Mouse (Mus musculus): ENCODE results near the gene Catsper1. TPM values are rescaled to one million over a fixed set of nuclear protein-coding genes. Genes with fewer than 3 reads are reported as not detected.

The Catsper1 gene
- polyA plus RNA-seq, 1 experiment, result 0.08 TPM

- no peak for DNase-seq (ENCODE audit: low read depth)
Observed at GRCm38 (mm10) chr19:5353609-5354008, 18.1 kb downstream of the Catsper1 start.

- no peak for DNase-seq (ENCODE audit: low read depth)
Observed at GRCm38 (mm10) chr19:5356080-5356479, 20.5 kb downstream of the Catsper1 start.

- DNase-seq (ENCODE audit: low read depth), result no peak
Observed at GRCm38 (mm10) chr19:5362186-5362585, 26.6 kb downstream of the Catsper1 start.

- no peak for DNase-seq (ENCODE audit: low read depth)
Observed at GRCm38 (mm10) chr19:5364124-5364523, 28.6 kb downstream of the Catsper1 start.

DNA sequence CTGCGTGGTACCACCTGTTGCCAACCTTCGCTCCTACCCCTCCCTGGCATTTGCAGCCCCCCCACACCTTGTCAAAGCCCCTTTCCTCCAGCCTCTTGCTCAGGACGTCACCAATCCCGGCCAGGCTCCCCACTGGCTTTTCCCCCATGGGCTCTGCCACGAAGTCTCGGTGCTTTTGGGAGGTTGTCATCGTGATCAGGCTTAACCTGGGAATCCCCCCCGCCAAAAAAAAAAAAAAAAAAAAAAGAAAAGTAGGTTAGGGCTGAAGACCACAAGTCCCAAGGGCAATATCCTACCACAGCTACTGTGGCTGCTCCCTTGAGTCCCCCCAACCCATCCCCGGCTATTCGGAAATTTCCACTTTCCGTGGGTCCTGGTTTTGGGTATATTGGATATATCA, 30.2 kb downstream of the Catsper1 start:
- no peak for DNase-seq (ENCODE audit: low read depth)

DNA sequence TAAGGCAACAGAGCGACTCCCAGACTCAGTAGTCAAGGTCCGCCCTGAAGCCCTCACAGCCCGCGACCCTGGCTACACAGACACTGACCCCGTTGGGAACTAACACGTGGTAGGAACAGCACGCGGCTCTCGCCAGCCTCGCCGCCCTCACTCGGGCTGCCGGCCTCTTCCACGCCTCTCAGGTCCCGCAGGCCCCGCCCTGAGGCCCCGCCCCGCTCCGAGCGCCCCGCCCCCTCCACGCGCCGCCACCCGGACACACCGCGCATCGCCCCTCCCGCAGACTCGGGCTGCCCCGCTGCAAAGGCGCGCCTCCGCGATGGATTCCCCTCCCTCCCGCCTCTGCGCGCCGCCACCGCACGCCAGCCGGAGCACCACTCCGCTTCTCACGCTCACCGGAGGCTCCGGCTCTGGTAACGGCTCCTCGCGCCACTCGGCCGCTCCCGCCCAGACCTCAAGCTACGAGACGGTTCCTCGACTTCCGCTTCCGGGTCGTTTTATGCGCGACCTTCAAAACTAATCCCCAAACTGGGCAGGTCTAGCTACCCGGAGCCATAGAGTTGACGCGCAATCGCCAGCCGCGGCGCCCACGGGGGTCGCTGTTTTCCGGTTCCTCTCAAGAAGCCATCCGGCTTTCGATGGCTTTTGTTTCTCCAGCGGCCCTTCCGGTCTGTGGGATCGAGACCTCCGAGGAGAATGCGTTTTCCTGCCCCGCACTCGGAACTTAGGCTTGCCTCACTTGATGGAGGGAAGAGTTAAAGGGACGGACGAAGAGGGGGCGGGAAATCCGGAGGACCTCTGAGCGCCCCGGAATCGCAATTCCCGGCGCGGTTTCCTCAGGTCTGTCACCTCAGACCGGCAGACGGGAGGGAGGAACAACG, 30.9 kb downstream of the Catsper1 start, which contains the start of gene Eif1ad:
Eif1ad (plus strand) TSS at position 567 of the 878 bp plus-strand sequence.
- DNase-seq (ENCODE audit: low read depth), result no peak

GRCm38 (mm10) chr19:5367053-5367359, 31.5 kb downstream of the Catsper1 start, which contains the start of gene Banf1:
Banf1 (minus strand) TSS chr19:5367168.
- no peak for DNase-seq (ENCODE audit: low read depth)

DNA sequence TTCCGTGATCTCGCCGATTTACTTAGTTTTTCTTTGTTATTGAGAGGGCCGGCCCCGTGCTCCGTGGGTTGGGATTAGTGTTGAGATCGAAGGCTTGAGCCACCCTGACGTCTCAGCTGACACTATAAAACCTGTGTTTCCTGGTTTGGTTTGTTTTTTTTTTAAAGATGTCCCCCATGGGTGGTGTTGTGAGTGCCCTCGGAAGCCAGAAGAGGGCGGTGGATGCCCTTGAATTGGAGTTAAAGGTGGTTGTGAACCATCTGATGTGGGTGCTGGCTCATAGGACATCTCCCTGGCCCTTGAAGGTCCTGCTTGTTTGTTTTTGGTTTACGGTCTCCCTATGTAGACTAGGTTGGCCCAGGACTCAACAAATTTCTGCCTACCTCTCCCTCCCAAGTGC, 31.9 kb downstream of the Catsper1 start:
- DNase-seq (ENCODE audit: low read depth), result no peak

GRCm38 (mm10) chr19:5370932-5371331, 35.4 kb downstream of the Catsper1 start:
- no peak for DNase-seq (ENCODE audit: low read depth)

DNA sequence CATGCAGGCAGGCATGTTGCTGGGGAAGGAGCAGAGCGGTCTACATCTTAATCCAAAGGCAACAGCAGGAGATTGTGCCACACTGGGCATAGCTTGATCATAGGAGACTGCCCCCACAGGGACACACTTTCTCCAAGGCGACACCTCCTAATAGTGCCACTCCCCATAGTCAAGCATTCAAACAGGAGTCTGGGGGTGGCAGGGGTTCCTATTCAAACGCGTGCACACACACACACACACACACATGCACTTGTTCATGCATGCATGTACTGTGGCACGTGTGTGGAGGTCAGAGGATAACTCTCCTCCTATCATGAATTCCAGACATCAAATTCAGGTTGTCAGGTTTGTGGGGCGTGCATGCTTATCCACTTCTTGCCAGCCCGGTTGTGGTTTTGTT, 37.2 kb downstream of the Catsper1 start:
- DNase-seq (ENCODE audit: low read depth), result no peak

GRCm38 (mm10) chr19:5374177-5374576, 38.6 kb downstream of the Catsper1 start:
- no peak for DNase-seq (ENCODE audit: low read depth)

DNA sequence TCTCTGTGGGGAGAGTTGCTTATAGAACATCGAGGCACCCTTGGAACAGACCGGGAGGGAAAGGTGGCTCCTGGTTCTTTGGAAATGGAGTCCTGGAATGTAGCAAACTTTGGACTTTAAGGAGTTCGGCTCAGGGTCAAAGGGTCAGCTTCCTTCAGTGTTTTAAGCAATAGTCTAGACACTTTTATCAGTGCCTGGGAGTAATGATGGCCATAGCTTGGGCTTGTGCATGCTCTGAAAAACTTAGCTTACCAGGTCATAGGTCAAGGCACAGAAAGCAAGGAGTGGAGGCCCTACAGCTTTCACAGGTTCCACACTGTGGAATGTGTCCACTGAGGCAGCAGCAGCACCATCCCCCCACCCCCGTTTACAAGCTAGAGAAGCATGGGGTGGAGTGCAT, 39.2 kb downstream of the Catsper1 start:
- DNase-seq (ENCODE audit: low read depth), result no peak

- DNase-seq (ENCODE audit: low read depth), result no peak
Observed at GRCm38 (mm10) chr19:5377446-5377845, 41.9 kb downstream of the Catsper1 start.

- DNase-seq (ENCODE audit: low read depth), result no peak
Observed at GRCm38 (mm10) chr19:5383326-5383725, 47.8 kb downstream of the Catsper1 start.

- no peak for DNase-seq (ENCODE audit: low read depth)
Observed at GRCm38 (mm10) chr19:5384715-5385114, 49.2 kb downstream of the Catsper1 start.

GRCm38 (mm10) chr19:5388011-5388441, 52.5 kb downstream of the Catsper1 start:
- no peak for DNase-seq (ENCODE audit: low read depth)

DNA sequence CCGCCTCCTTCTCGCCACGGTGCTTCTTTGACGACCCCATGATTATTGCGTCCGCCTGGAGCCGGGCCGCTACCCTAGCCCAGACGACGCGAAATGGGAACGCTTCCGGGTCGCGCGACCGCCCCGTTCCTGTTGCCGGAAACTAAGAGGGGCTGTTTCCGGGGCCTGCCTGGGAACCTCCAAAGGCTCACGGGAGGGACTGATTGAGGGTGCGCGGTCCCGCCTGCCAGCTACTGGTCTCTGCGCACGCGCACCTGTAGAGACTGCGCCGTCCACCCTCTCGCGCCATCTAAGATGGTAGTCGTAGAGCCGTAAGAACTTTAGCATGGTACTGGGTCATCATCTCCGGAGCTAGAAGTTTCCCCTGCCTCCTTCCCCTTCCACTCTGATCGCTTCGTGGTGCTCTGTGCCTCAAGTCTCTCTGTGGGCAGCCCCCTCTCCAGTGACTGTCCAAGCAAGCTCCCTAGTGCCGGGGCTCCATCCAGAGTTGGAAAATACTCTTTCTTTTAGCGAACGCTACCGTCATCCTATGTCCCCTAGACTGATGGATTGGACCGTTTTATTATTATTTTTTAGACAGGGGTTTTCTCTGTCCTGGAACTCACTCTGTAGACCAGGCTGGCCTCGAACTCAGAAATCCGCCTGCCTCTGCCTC, 53.2 kb downstream of the Catsper1 start, which contains the start of gene Sart1:
Sart1 (minus strand) TSS at position 116 of the 655 bp plus-strand sequence.
- no peak for DNase-seq (ENCODE audit: low read depth)

DNA sequence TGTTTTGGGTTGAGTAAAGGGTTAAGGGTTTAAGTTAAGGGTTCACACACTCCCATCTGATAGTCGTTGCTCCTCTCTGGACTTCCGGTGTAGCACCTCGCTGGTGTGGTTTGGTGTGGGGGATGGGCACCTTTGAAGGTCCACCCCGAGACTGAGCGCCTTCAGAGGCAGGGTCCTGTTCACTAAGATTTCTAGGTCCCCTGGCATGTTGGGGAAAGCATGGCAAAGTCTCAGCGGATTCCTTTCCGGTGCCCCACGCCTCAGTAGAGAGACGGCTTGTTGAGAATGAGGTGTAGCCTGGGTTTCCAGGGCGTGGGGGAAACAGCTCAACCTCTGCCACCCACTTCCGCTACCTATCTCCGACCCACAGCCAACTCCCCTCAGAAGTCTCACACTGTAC, 54.1 kb downstream of the Catsper1 start:
- no peak for DNase-seq (ENCODE audit: low read depth)

GRCm38 (mm10) chr19:5390416-5390815, 54.9 kb downstream of the Catsper1 start:
- no peak for DNase-seq (ENCODE audit: low read depth)

- no peak for DNase-seq (ENCODE audit: low read depth)
Observed at GRCm38 (mm10) chr19:5392892-5393291, 57.4 kb downstream of the Catsper1 start.

All from gonadal fat pad, adult 2 months (tissue).